Mouse (Mus musculus) E14TG2a.4 (cell line): ENCODE measurements around the gene Wnt7b.

Experiments used
- CTCF ChIP-seq: conservative IDR thresholded peaks from 2 replicates; pipeline ENCODE4 v1.5.1; 2014; ENCODE audit warnings: low read length
- NANOG ChIP-seq: IDR thresholded peaks from 2 replicates; pipeline ENCODE4 v1.6.1; 2014; ENCODE audit warnings: borderline replicate concordance, low read length, mixed read lengths

DNA sequence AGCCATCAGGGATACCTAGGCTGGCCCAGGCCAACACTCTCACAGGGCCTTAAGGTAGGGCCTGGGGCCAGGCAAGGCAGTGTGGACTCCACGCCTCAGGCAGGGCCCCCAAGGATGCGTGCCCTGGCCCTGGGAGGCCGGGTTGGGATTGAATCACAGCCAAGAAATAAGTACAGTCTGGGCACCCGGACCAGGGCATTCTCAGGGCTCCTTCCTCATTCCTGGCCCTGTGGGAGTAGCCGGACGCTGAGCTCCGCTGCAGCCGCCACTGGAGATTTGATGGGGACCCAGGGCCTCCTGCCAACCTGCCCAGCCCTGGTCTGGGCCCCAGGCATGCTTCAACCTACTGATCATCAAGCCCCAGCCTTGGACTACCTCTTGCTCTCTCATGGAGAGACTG lies 48.1 kb downstream of the Wnt7b start:
- TF ChIP-seq CTCF: no peak
- TF ChIP-seq NANOG: no peak
